ENCODE assay signal across 9 mouse cellular contexts in genomic region chr13:102658223-102658839, GRCm38 (mm10). TPM values are rescaled to one million over a fixed set of nuclear protein-coding genes. Genes with fewer than 3 reads are reported as not detected.
DNase-seq lines count a peak whose midpoint lies in the region; ATAC-seq and TF ChIP-seq lines count a peak whose summit lies in the region.
"Had no signal": no experiment of that assay in that cellular context is flagged by ENCODE, and none has a peak within 500 bp of the region (broad histone marks: within the 10 kb centered on the region; RNA-seq: fewer than 3 reads in every experiment).

No protein-coding gene starts in this region.

- ATAC-seq in forebrain, postnatal 0 days, result no peak
- ATAC-seq: activated CD4-positive, CD25-positive, alpha-beta regulatory T cell, adult 4 months had no signal

- no peak overlapping the region for H3K4me2 ChIP-seq in forebrain, postnatal 0 days (ENCODE audit: low read depth)
- H3K4me2 ChIP-seq: limb, embryonic 15.5 days had no signal

- no peaks in the 10 kb centered on the region; the same call in 1 of the 2 replicates for H3K27me3 ChIP-seq in forebrain, postnatal 0 days (ENCODE audit: insufficient read depth, low read length)
- H3K27me3 ChIP-seq: limb, embryonic 15.5 days had no signal

- TF ChIP-seq CTCF in gastrocnemius, adult 2 months (IDR thresholded peaks at IDR 0.05), result no peak
- no peak for TF ChIP-seq CTCF in forebrain, postnatal 0 days (IDR thresholded peaks at IDR 0.05; ENCODE audit: low read depth)

- peak overlapping the region; percentile 67 for H3K27ac ChIP-seq in gastrocnemius, adult 2 months
- H3K27ac ChIP-seq in forebrain, postnatal 0 days (ENCODE audit: low read depth, low read length), result no peak overlapping the region
- H3K27ac ChIP-seq: limb, embryonic 15.5 days had no signal

- H3K9ac ChIP-seq in forebrain, postnatal 0 days, result no peak overlapping the region
- H3K9ac ChIP-seq: limb, embryonic 15.5 days had no signal

- no peaks in the 10 kb centered on the region for H3K9me3 ChIP-seq in forebrain, postnatal 0 days (ENCODE audit: low read length)
- H3K9me3 ChIP-seq: limb, embryonic 15.5 days had no signal

- H3K4me3 ChIP-seq in gastrocnemius, adult 2 months, result 0 out of 2 replicates have a peak overlapping the region, but pooled peaks have one; percentile 23
- no peak overlapping the region for H3K4me3 ChIP-seq in forebrain, postnatal 0 days (ENCODE audit: low read depth, low read length)
- H3K4me3 ChIP-seq: limb, embryonic 15.5 days had no signal

- no peaks in the 10 kb centered on the region for H3K4me1 ChIP-seq in forebrain, postnatal 0 days (ENCODE audit: insufficient read depth)
- H3K4me1 ChIP-seq: limb, embryonic 15.5 days had no signal

- peak; percentile 31 for DNase-seq in urinary bladder, postnatal 25 days (ENCODE audit: low spot score)
- no peak for DNase-seq in urinary bladder, postnatal 10 days (ENCODE audit: low spot score)
- peak; percentile 78 for DNase-seq in gastrocnemius, adult 2 months
- DNase-seq in kidney, postnatal 25 days, result peak; percentile 58 to 68
- no peak for DNase-seq in right cerebral cortex, postnatal 4 days
- no peak for DNase-seq in thymus, postnatal 0 days (ENCODE audit: low spot score)
- DNase-seq in forebrain, postnatal 0 days, result no peak

- intact Hi-C loops in gastrocnemius, adult 2 months (cut with DNase I), result no loop called here

- no peaks in the 10 kb centered on the region for H3K36me3 ChIP-seq in forebrain, postnatal 0 days (ENCODE audit: insufficient read depth)
- H3K36me3 ChIP-seq: limb, embryonic 15.5 days had no signal

- 77% methylated on average over 6 of the region's 6 CpGs for WGBS in forebrain, postnatal 0 days

RNA-seq across cellular contexts. Expression of gene Cd180, which starts 35.0 kb away (rescaled TPM):
- under 1 TPM; 0.08 to 0.13 TPM for total RNA-seq in gastrocnemius, adult 2 months (2021)
- polyA plus RNA-seq in thymus, postnatal 0 days (2015; fragmentation: Nextera tagmentation; extraction: Ambion mirVana), result 1.1 and 1.2 TPM in 2 replicates
- 0.57 and 0.77 TPM in 2 replicates for total RNA-seq in forebrain, postnatal 0 days (2014; rRNA removed)
- polyA plus RNA-seq in forebrain, postnatal 0 days (2015; fragmentation: Nextera tagmentation; extraction: Ambion mirVana), result 0.55 and 0.56 TPM in 2 replicates

Comparison
In these comparisons a context has a peak if more than half of its experiments do, and no peak if none do; other contexts are left out.
1. DNase-seq: peak in urinary bladder, postnatal 25 days (single experiment), gastrocnemius, adult 2 months (single experiment) and kidney, postnatal 25 days (2 of 2); none in urinary bladder, postnatal 10 days (single experiment), right cerebral cortex, postnatal 4 days (single experiment), thymus, postnatal 0 days (single experiment) and forebrain, postnatal 0 days (single experiment).